In genomic region chr9:61638908-61639307, GRCm38 (mm10) we compare ENCODE assay signal across 23 mouse cellular contexts.
DNase-seq lines count a peak whose midpoint lies in the region; TF ChIP-seq lines count a peak whose summit lies in the region.
"Had no signal": no experiment of that assay in that cellular context is flagged by ENCODE, and none has a peak within 500 bp of the region (broad histone marks: within the 10 kb centered on the region; RNA-seq: fewer than 3 reads in every experiment).

No protein-coding gene starts in this region.

- no peak for TF ChIP-seq CTCF in gastrocnemius, adult 2 months (IDR thresholded peaks at IDR 0.05)
- no peak for TF ChIP-seq CTCF in lung, adult 2 months (IDR thresholded peaks at IDR 0.05; ENCODE audit: insufficient read depth, low read length)

- no peak for TF ChIP-seq POLR2A in lung, adult 2 months (IDR thresholded peaks at IDR 0.05; ENCODE audit: borderline replicate concordance, extremely low read depth, low read depth, low read length)

- intact Hi-C loops in gastrocnemius, adult 2 months (cut with DNase I) = no loop called here

- DNase-seq in gastrocnemius, adult 2 months = peak; percentile 27
- no peak for DNase-seq in gastrocnemius, postnatal 10 days
- DNase-seq in lung, postnatal 36 days = peak; percentile 19
- no peak for DNase-seq in lung, adult 2 months
- DNase-seq in skeletal muscle tissue, adult 2 months (ENCODE audit: low read depth, low spot score) = peak; percentile 58
- DNase-seq in ovary, postnatal 10 days (ENCODE audit: low spot score) = no peak
- DNase-seq in cerebellum, postnatal 25 days = no peak
- DNase-seq: adrenal gland, adult 8-10 months; adrenal gland, postnatal 25 days; B cell, adult 2 months; cerebellum, adult 18-20 months; cerebellum, adult 9-10 months; cerebellum, postnatal 14 days; forebrain, postnatal 0 days; gastrocnemius, postnatal 14 days; heart, postnatal 10 days; heart, postnatal 36 days had no signal

- 88% methylated on average over 11 of the region's 11 CpGs for WGBS in lung, adult 2 months

- no peaks in the 10 kb centered on the region for H3K4me1 ChIP-seq in lung, adult 2 months (ENCODE audit: control insufficient read depth, insufficient read depth, low read length)
- H3K4me1 ChIP-seq: embryonic facial prominence, embryonic 12.5 days; heart, embryonic 12.5 days; heart, embryonic 15.5 days had no signal

- H3K4me3 ChIP-seq in gastrocnemius, adult 2 months = no peak overlapping the region
- no peak overlapping the region for H3K4me3 ChIP-seq in lung, adult 2 months (replicated peaks; ENCODE audit: extremely low read depth, low read depth, low read length)
- H3K4me3 ChIP-seq: embryonic facial prominence, embryonic 12.5 days; embryonic facial prominence, embryonic 15.5 days; heart, embryonic 12.5 days; heart, embryonic 15.5 days; hindbrain, embryonic 10.5 days; hindbrain, embryonic 13.5 days had no signal

- H3K27ac ChIP-seq in gastrocnemius, adult 2 months = peak overlapping the region; percentile 53
- H3K27ac ChIP-seq: embryonic facial prominence, embryonic 12.5 days; embryonic facial prominence, embryonic 15.5 days; heart, embryonic 15.5 days; hindbrain, embryonic 10.5 days; hindbrain, embryonic 13.5 days had no signal

Comparison
In these comparisons a context has a peak if more than half of its experiments do, and no peak if none do; other contexts are left out.
1. DNase-seq: peak in gastrocnemius, adult 2 months (single experiment), lung, postnatal 36 days (single experiment) and skeletal muscle tissue, adult 2 months (single experiment); none in gastrocnemius, postnatal 10 days (single experiment), lung, adult 2 months (single experiment), ovary, postnatal 10 days (single experiment) and cerebellum, postnatal 25 days (0 of 2).